Mouse (Mus musculus): ENCODE data around the gene Galnt7.

GRCm38 (mm10) chr8:57528036-57528435 lies 124.8 kb downstream of the Galnt7 start:
- TF ChIP-seq CTCF (IDR thresholded peaks at IDR 0.05 in 2 of 3, conservative IDR thresholded peaks at IDR 0.05 in 1 of 3; ENCODE audit: control insufficient read depth in 1 of 3, insufficient read depth in 1 of 3, low read depth in 2 of 3, low read length in 3 of 3, poor library complexity in 1 of 3, severe bottlenecking in 1 of 3), result no peak
- TF ChIP-seq SIN3A (IDR thresholded peaks at IDR 0.05; ENCODE audit: low read length), result no peak
- no peak for TF ChIP-seq MAZ (IDR thresholded peaks at IDR 0.05; ENCODE audit: low read depth, low read length)
- no peak for TF ChIP-seq TAL1 (IDR thresholded peaks at IDR 0.05; ENCODE audit: low read length)
- no peak for TF ChIP-seq USF1 (IDR thresholded peaks at IDR 0.05; ENCODE audit: low read depth, low read length)
- no peak for TF ChIP-seq E2F4 (IDR thresholded peaks at IDR 0.05; ENCODE audit: borderline replicate concordance, low read depth, low read length)
- TF ChIP-seq POLR2A (IDR thresholded peaks at IDR 0.05; ENCODE audit: control insufficient read depth in 1 of 2, insufficient read depth in 1 of 2, low read depth in 1 of 2, low read length in 2 of 2, poor library complexity in 1 of 2), result no peak

All from MEL (cell line).